Mouse (Mus musculus): ENCODE data around the gene Mbtps1. TPM values are rescaled to one million over a fixed set of nuclear protein-coding genes. Genes with fewer than 3 reads are reported as not detected.

Gene Mbtps1
- polyA plus RNA-seq, 1 experiment from 2014 or later, result 132 TPM

GRCm38 (mm10) chr8:119530937-119531336 lies 27.6 kb downstream of the Mbtps1 start:
- no peak for ATAC-seq (ENCODE audit: insufficient number of reproducible peaks, insufficient read depth, low FRiP score, low TSS enrichment, low read depth)
- Histone ChIP-seq H3K4me3 (no peak overlapping the region), H3K9me3 (no peaks in the 10 kb centered on the region), H3K36me3 (peaks cover 93% of the 10 kb centered on the region), H3K27ac (no peak overlapping the region), H3K9ac (no peak overlapping the region), H3K27me3 (no peaks in the 10 kb centered on the region), H3K4me2 (no peak overlapping the region), H3K4me1 (no peaks in the 10 kb centered on the region)
- WGBS, result 87% methylated on average over 6 of the region's 6 CpGs

- no peaks in the 10 kb centered on the region for H3K27me3 ChIP-seq
- ATAC-seq (ENCODE audit: insufficient number of reproducible peaks, insufficient read depth, low FRiP score, low TSS enrichment, low read depth), result no peak
- H3K9ac ChIP-seq, result no peak overlapping the region
- peaks cover 93% of the 10 kb centered on the region for H3K36me3 ChIP-seq
- no peaks in the 10 kb centered on the region for H3K9me3 ChIP-seq
- no peak overlapping the region for H3K27ac ChIP-seq
- WGBS, result 94% methylated on average over 7 of the region's 7 CpGs
- no peak overlapping the region for H3K4me2 ChIP-seq
- H3K4me1 ChIP-seq, result no peaks in the 10 kb centered on the region
- H3K4me3 ChIP-seq, result no peak overlapping the region
Measured at GRCm38 (mm10) chr8:119528762-119529161, 29.8 kb downstream of the Mbtps1 start.

GRCm38 (mm10) chr8:119520102-119520501 lies 38.4 kb downstream of the Mbtps1 start:
- no peak overlapping the region for H3K4me2 ChIP-seq
- no peak overlapping the region for H3K27ac ChIP-seq
- no peak overlapping the region for H3K4me3 ChIP-seq
- no peaks in the 10 kb centered on the region for H3K4me1 ChIP-seq
- H3K36me3 ChIP-seq, result peaks cover 97% of the 10 kb centered on the region
- no peak overlapping the region for H3K9ac ChIP-seq
- ATAC-seq (ENCODE audit: insufficient number of reproducible peaks, insufficient read depth, low FRiP score, low TSS enrichment, low read depth), result no peak
- H3K9me3 ChIP-seq, result no peaks in the 10 kb centered on the region
- 78% methylated on average over 7 of the region's 7 CpGs for WGBS
- H3K27me3 ChIP-seq, result no peaks in the 10 kb centered on the region

- ATAC-seq (ENCODE audit: insufficient number of reproducible peaks, insufficient read depth, low FRiP score, low TSS enrichment, low read depth), result no peak
- peaks cover 98% of the 10 kb centered on the region for H3K36me3 ChIP-seq
- no peak overlapping the region for H3K9ac ChIP-seq
- WGBS, result 57% methylated on average over 5 of the region's 5 CpGs
- H3K27me3 ChIP-seq, result no peaks in the 10 kb centered on the region
- no peaks in the 10 kb centered on the region for H3K9me3 ChIP-seq
- H3K27ac ChIP-seq, result no peak overlapping the region
- H3K4me2 ChIP-seq, result no peak overlapping the region
- H3K4me1 ChIP-seq, result no peaks in the 10 kb centered on the region
- no peak overlapping the region for H3K4me3 ChIP-seq
Measured at GRCm38 (mm10) chr8:119516674-119517073, 41.9 kb downstream of the Mbtps1 start.

- no peak overlapping the region for H3K9ac ChIP-seq
- H3K4me2 ChIP-seq, result no peak overlapping the region
- H3K27me3 ChIP-seq, result no peaks in the 10 kb centered on the region
- no peak overlapping the region for H3K4me3 ChIP-seq
- WGBS, result 64% methylated on average over 3 of the region's 3 CpGs
- H3K4me1 ChIP-seq, result no peaks in the 10 kb centered on the region
- no peak for ATAC-seq (ENCODE audit: insufficient number of reproducible peaks, insufficient read depth, low FRiP score, low TSS enrichment, low read depth)
- H3K36me3 ChIP-seq, result peaks cover 97% of the 10 kb centered on the region
- no peaks in the 10 kb centered on the region for H3K9me3 ChIP-seq
- H3K27ac ChIP-seq, result no peak overlapping the region
Measured at GRCm38 (mm10) chr8:119515767-119516166, 42.8 kb downstream of the Mbtps1 start.

- Histone ChIP-seq H3K9me3 (no peaks in the 10 kb centered on the region), H3K36me3 (peaks cover 97% of the 10 kb centered on the region), H3K4me1 (no peaks in the 10 kb centered on the region), H3K9ac (no peak overlapping the region), H3K27me3 (no peaks in the 10 kb centered on the region), H3K4me2 (no peak overlapping the region), H3K27ac (no peak overlapping the region), H3K4me3 (no peak overlapping the region)
- ATAC-seq (ENCODE audit: insufficient number of reproducible peaks, insufficient read depth, low FRiP score, low TSS enrichment, low read depth), result no peak
- WGBS, result 93% methylated on average over 3 of the region's 3 CpGs
Measured at GRCm38 (mm10) chr8:119514940-119515339, 43.6 kb downstream of the Mbtps1 start.

GRCm38 (mm10) chr8:119513405-119513804 lies 45.1 kb downstream of the Mbtps1 start:
- no peak for ATAC-seq (ENCODE audit: insufficient number of reproducible peaks, insufficient read depth, low FRiP score, low TSS enrichment, low read depth)
- no peak overlapping the region for H3K4me2 ChIP-seq
- H3K4me3 ChIP-seq, result no peak overlapping the region
- no peaks in the 10 kb centered on the region for H3K9me3 ChIP-seq
- WGBS, result 86% methylated on average over 4 of the region's 4 CpGs
- no peaks in the 10 kb centered on the region for H3K27me3 ChIP-seq
- no peak overlapping the region for H3K9ac ChIP-seq
- peaks cover 97% of the 10 kb centered on the region for H3K36me3 ChIP-seq
- no peaks in the 10 kb centered on the region for H3K4me1 ChIP-seq
- no peak overlapping the region for H3K27ac ChIP-seq

- Histone ChIP-seq H3K4me2 (no peak overlapping the region), H3K4me3 (no peak overlapping the region), H3K4me1 (no peaks in the 10 kb centered on the region), H3K27ac (no peak overlapping the region), H3K27me3 (no peaks in the 10 kb centered on the region), H3K36me3 (peaks cover 95% of the 10 kb centered on the region), H3K9ac (no peak overlapping the region; the same call in 1 of the 2 replicates), H3K9me3 (no peaks in the 10 kb centered on the region)
- 93% methylated on average over 7 of the region's 7 CpGs for WGBS
- no peak for ATAC-seq (ENCODE audit: insufficient number of reproducible peaks, insufficient read depth, low FRiP score, low TSS enrichment, low read depth)
Measured at GRCm38 (mm10) chr8:119511722-119512121, 46.8 kb downstream of the Mbtps1 start.

GRCm38 (mm10) chr8:119510471-119510870 lies 48.1 kb downstream of the Mbtps1 start:
- ATAC-seq (ENCODE audit: insufficient number of reproducible peaks, insufficient read depth, low FRiP score, low TSS enrichment, low read depth), result no peak
- H3K9me3 ChIP-seq, result no peaks in the 10 kb centered on the region
- H3K4me2 ChIP-seq, result no peak overlapping the region
- no peak overlapping the region for H3K4me3 ChIP-seq
- 0 out of 2 replicates have a peak, but pooled peaks cover 4% of the 10 kb centered on the region for H3K4me1 ChIP-seq
- no peak overlapping the region for H3K9ac ChIP-seq
- H3K27me3 ChIP-seq, result no peaks in the 10 kb centered on the region
- H3K36me3 ChIP-seq, result peaks cover 95% of the 10 kb centered on the region
- no peak overlapping the region for H3K27ac ChIP-seq
- WGBS, result 89% methylated on average over 9 of the region's 9 CpGs

GRCm38 (mm10) chr8:119506106-119506505 lies 52.4 kb downstream of the Mbtps1 start:
- no peak overlapping the region for H3K4me2 ChIP-seq
- H3K9ac ChIP-seq, result no peak overlapping the region
- WGBS, result 83% methylated on average over 8 of the region's 8 CpGs
- H3K9me3 ChIP-seq, result no peaks in the 10 kb centered on the region
- no peak for ATAC-seq (ENCODE audit: insufficient number of reproducible peaks, insufficient read depth, low FRiP score, low TSS enrichment, low read depth)
- no peak overlapping the region for H3K4me3 ChIP-seq
- peaks cover 56% of the 10 kb centered on the region for H3K36me3 ChIP-seq
- H3K4me1 ChIP-seq, result 0 out of 2 replicates have a peak, but pooled peaks cover 8% of the 10 kb centered on the region
- no peaks in the 10 kb centered on the region for H3K27me3 ChIP-seq
- no peak overlapping the region for H3K27ac ChIP-seq

- Histone ChIP-seq H3K27me3 (no peaks in the 10 kb centered on the region), H3K27ac (no peak overlapping the region), H3K9me3 (no peaks in the 10 kb centered on the region), H3K36me3 (peaks cover 50% of the 10 kb centered on the region), H3K4me2 (no peak overlapping the region), H3K9ac (no peak overlapping the region), H3K4me3 (no peak overlapping the region), H3K4me1 (peaks cover 8% of the 10 kb centered on the region; the same call in 1 of the 2 replicates)
- 38% methylated on average over 9 of the region's 9 CpGs for WGBS
- no peak for ATAC-seq (ENCODE audit: insufficient number of reproducible peaks, insufficient read depth, low FRiP score, low TSS enrichment, low read depth)
Measured at GRCm38 (mm10) chr8:119505488-119505887, 53.0 kb downstream of the Mbtps1 start.

- Histone ChIP-seq H3K4me2 (no peak overlapping the region), H3K9me3 (no peaks in the 10 kb centered on the region), H3K9ac (no peak overlapping the region), H3K4me1 (peaks cover 18% of the 10 kb centered on the region), H3K27ac (no peak overlapping the region), H3K4me3 (no peak overlapping the region), H3K36me3 (peaks cover 28% of the 10 kb centered on the region), H3K27me3 (no peaks in the 10 kb centered on the region)
- WGBS, result 50% methylated on average over 10 of the region's 10 CpGs
- no peak for ATAC-seq (ENCODE audit: insufficient number of reproducible peaks, insufficient read depth, low FRiP score, low TSS enrichment, low read depth)
Measured at GRCm38 (mm10) chr8:119503191-119503767, 55.3 kb downstream of the Mbtps1 start.

Measured in embryonic facial prominence, embryonic 13.5 days (tissue).